Mouse (Mus musculus) thymus, adult 2 months (tissue): Measurements from ENCODE around the gene Hmga2.

ENCODE experiments used
- CTCF ChIP-seq: fragments of 200-500 bp; IDR thresholded peaks from 2 replicates; pipeline ENCODE4 v1.5.1; 2012; ENCODE audit warnings: mild to moderate bottlenecking, control low read depth, low read length, moderate library complexity, borderline replicate concordance; ENCODE audit not compliant: control insufficient read depth, poor library complexity, insufficient read depth; ENCODE audit errors: extremely low read depth
- POLR2A ChIP-seq: fragments of 200-500 bp; IDR thresholded peaks from 2 replicates; pipeline ENCODE4 v1.6.1; 2012; ENCODE audit warnings: mild to moderate bottlenecking, low read length, control low read depth, moderate library complexity; ENCODE audit not compliant: control insufficient read depth, poor library complexity, insufficient read depth; ENCODE audit errors: extremely low read depth

DNA sequence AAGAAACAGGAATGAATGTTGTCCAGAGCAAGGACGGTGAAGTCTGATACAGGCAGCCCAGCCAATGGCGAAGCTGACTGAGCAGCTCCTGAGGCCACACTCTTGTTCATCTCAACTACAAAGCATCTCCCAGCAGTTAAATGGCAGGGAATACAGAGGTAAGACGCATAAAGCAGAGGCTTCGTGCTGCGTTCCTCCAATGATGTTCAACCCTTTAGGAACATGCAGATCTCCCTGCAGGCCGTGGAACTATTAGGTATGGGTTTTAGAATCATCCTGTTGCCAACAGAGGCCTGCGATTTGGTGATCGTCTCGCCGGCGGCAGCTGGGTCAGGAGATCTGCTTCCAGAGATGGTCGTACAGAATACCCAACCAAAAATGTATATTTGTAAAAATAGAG lies 59.6 kb downstream of the Hmga2 start:
- TF ChIP-seq CTCF (no peak), POLR2A (no peak)
